Mouse (Mus musculus): ENCODE measurements around the gene Synj1. TPM values are rescaled to one million over a fixed set of nuclear protein-coding genes. Genes with fewer than 3 reads are reported as not detected.
A peak's percentile ranks its signal among the peaks of the same experiment; 100 is the strongest.

Gene Synj1
- polyA plus RNA-seq, 1 experiment from 2014 or later: 14.8 TPM

GRCm38 (mm10) chr16:91030751-91031150 is 19.6 kb upstream of the Synj1 start:
- H3K4me2 ChIP-seq (replicated peaks): no peak overlapping the region
- WGBS: 89% methylated on average over 4 of the region's 4 CpGs
- H3K4me1 ChIP-seq (replicated peaks): no peaks in the 10 kb centered on the region
- peaks cover 46% of the 10 kb centered on the region for H3K36me3 ChIP-seq
- no peaks in the 10 kb centered on the region for H3K9me3 ChIP-seq
- H3K4me3 ChIP-seq (replicated peaks): no peak overlapping the region
- H3K27ac ChIP-seq: no peak overlapping the region
- H3K27me3 ChIP-seq (replicated peaks): no peaks in the 10 kb centered on the region
- no peak overlapping the region for H3K9ac ChIP-seq
- ATAC-seq: no peak

- no peak overlapping the region for H3K4me3 ChIP-seq (replicated peaks)
- H3K9me3 ChIP-seq: no peaks in the 10 kb centered on the region
- H3K4me2 ChIP-seq (replicated peaks): no peak overlapping the region
- H3K36me3 ChIP-seq: peaks cover 49% of the 10 kb centered on the region
- WGBS: 95% methylated on average over 2 of the region's 2 CpGs
- no peaks in the 10 kb centered on the region for H3K27me3 ChIP-seq (replicated peaks)
- H3K27ac ChIP-seq: no peak overlapping the region
- no peak for ATAC-seq
- no peak overlapping the region for H3K9ac ChIP-seq
- no peaks in the 10 kb centered on the region for H3K4me1 ChIP-seq (replicated peaks)
These were observed 18.8 kb upstream of the Synj1 start for GRCm38 (mm10) chr16:91029901-91030300.

- no peak overlapping the region for H3K4me2 ChIP-seq (replicated peaks)
- no peak for ATAC-seq
- no peak overlapping the region for H3K4me3 ChIP-seq (replicated peaks)
- no peak overlapping the region for H3K27ac ChIP-seq
- 93% methylated on average over 8 of the region's 8 CpGs for WGBS
- no peaks in the 10 kb centered on the region for H3K27me3 ChIP-seq (replicated peaks)
- H3K36me3 ChIP-seq: peaks cover 51% of the 10 kb centered on the region
- H3K4me1 ChIP-seq (replicated peaks): no peaks in the 10 kb centered on the region
- H3K9me3 ChIP-seq: no peaks in the 10 kb centered on the region
- no peak overlapping the region for H3K9ac ChIP-seq
These were observed 18.1 kb upstream of the Synj1 start for GRCm38 (mm10) chr16:91029161-91029743.

GRCm38 (mm10) chr16:91026290-91026689 is 15.2 kb upstream of the Synj1 start:
- Histone ChIP-seq H3K36me3 (peaks cover 49% of the 10 kb centered on the region), H3K4me1 (replicated peaks) (no peaks in the 10 kb centered on the region), H3K9ac (no peak overlapping the region), H3K9me3 (no peaks in the 10 kb centered on the region), H3K4me2 (replicated peaks) (no peak overlapping the region), H3K27ac (no peak overlapping the region), H3K4me3 (replicated peaks) (no peak overlapping the region), H3K27me3 (replicated peaks) (no peaks in the 10 kb centered on the region)
- no peak for ATAC-seq
- WGBS: 93% methylated on average over 4 of the region's 4 CpGs

GRCm38 (mm10) chr16:91023384-91023783 is 12.3 kb upstream of the Synj1 start:
- H3K27ac ChIP-seq: no peak overlapping the region
- H3K4me2 ChIP-seq (replicated peaks): no peak overlapping the region
- no peaks in the 10 kb centered on the region for H3K27me3 ChIP-seq (replicated peaks)
- no peak for ATAC-seq
- no peak overlapping the region for H3K9ac ChIP-seq
- no peaks in the 10 kb centered on the region for H3K4me1 ChIP-seq (replicated peaks)
- WGBS: 88% methylated on average over 1 of the region's 1 CpGs
- H3K4me3 ChIP-seq (replicated peaks): no peak overlapping the region
- H3K9me3 ChIP-seq: no peaks in the 10 kb centered on the region
- peaks cover 66% of the 10 kb centered on the region for H3K36me3 ChIP-seq

GRCm38 (mm10) chr16:91020842-91021483 is 9.9 kb upstream of the Synj1 start:
- WGBS: 89% methylated on average over 10 of the region's 10 CpGs
- Histone ChIP-seq H3K4me3 (replicated peaks) (no peak overlapping the region), H3K36me3 (peaks cover 49% of the 10 kb centered on the region), H3K27me3 (replicated peaks) (no peaks in the 10 kb centered on the region), H3K4me1 (replicated peaks) (no peaks in the 10 kb centered on the region), H3K4me2 (replicated peaks) (no peak overlapping the region), H3K9me3 (no peaks in the 10 kb centered on the region), H3K27ac (no peak overlapping the region), H3K9ac (no peak overlapping the region)
- ATAC-seq: no peak

GRCm38 (mm10) chr16:91019476-91019875 is 8.4 kb upstream of the Synj1 start:
- H3K36me3 ChIP-seq: peaks cover 35% of the 10 kb centered on the region
- H3K9ac ChIP-seq: no peak overlapping the region
- no peak overlapping the region for H3K27ac ChIP-seq
- no peaks in the 10 kb centered on the region for H3K9me3 ChIP-seq
- ATAC-seq: no peak
- no peaks in the 10 kb centered on the region for H3K27me3 ChIP-seq (replicated peaks)
- no peaks in the 10 kb centered on the region for H3K4me1 ChIP-seq (replicated peaks)
- no peak overlapping the region for H3K4me2 ChIP-seq (replicated peaks)
- no peak overlapping the region for H3K4me3 ChIP-seq (replicated peaks)
- WGBS: 97% methylated on average over 4 of the region's 4 CpGs

- no peak for ATAC-seq
- H3K36me3 ChIP-seq: peaks cover 17% of the 10 kb centered on the region
- H3K9ac ChIP-seq: no peak overlapping the region
- H3K4me3 ChIP-seq (replicated peaks): no peak overlapping the region
- no peaks in the 10 kb centered on the region for H3K9me3 ChIP-seq
- WGBS: 91% methylated on average over 4 of the region's 4 CpGs
- H3K27me3 ChIP-seq (replicated peaks): no peaks in the 10 kb centered on the region
- H3K4me2 ChIP-seq (replicated peaks): no peak overlapping the region
- H3K27ac ChIP-seq: no peak overlapping the region
- H3K4me1 ChIP-seq (replicated peaks): 0 out of 2 replicates have a peak, but pooled peaks cover 6% of the 10 kb centered on the region
These were observed 4.7 kb upstream of the Synj1 start for GRCm38 (mm10) chr16:91015761-91016160.

- H3K36me3 ChIP-seq: peaks cover 2% of the 10 kb centered on the region
- no peak for ATAC-seq
- peak overlapping the region; percentile 95 for H3K27ac ChIP-seq
- whole genome bisulfite sequencing: 28% methylated on average over 3 of the region's 3 CpGs
- H3K4me2 ChIP-seq (replicated peaks): peak overlapping the region; percentile 68
- H3K4me1 ChIP-seq (replicated peaks): 0 out of 2 replicates have a peak, but pooled peaks cover 11% of the 10 kb centered on the region
- H3K27me3 ChIP-seq (replicated peaks): no peaks in the 10 kb centered on the region
- peak overlapping the region; percentile 76; the same call in 1 of the 2 replicates for H3K9ac ChIP-seq
- H3K9me3 ChIP-seq: no peaks in the 10 kb centered on the region
- peak overlapping the region; percentile 82 for H3K4me3 ChIP-seq (replicated peaks)
These were observed 739 bp upstream of the Synj1 start for GRCm38 (mm10) chr16:91011847-91012246.

GRCm38 (mm10) chr16:91010581-91011020 is 507 bp downstream of the Synj1 start:
- H3K9ac ChIP-seq: peak overlapping the region; percentile 76
- H3K36me3 ChIP-seq: peaks cover 2% of the 10 kb centered on the region
- peak overlapping the region; percentile 82 for H3K4me3 ChIP-seq (replicated peaks)
- H3K4me1 ChIP-seq (replicated peaks): 0 out of 2 replicates have a peak, but pooled peaks cover 11% of the 10 kb centered on the region
- no peaks in the 10 kb centered on the region for H3K27me3 ChIP-seq (replicated peaks)
- ATAC-seq: peak; percentile 66
- H3K4me2 ChIP-seq (replicated peaks): peak overlapping the region; percentile 68
- WGBS: under 1% methylated on average over 42 of the region's 42 CpGs
- peak overlapping the region; percentile 79 for H3K27ac ChIP-seq
- H3K9me3 ChIP-seq: no peaks in the 10 kb centered on the region

- Histone ChIP-seq H3K36me3 (peaks cover 2% of the 10 kb centered on the region; the same call in 1 of the 2 replicates), H3K4me1 (replicated peaks) (0 out of 2 replicates have a peak, but pooled peaks cover 11% of the 10 kb centered on the region), H3K27me3 (replicated peaks) (no peaks in the 10 kb centered on the region), H3K27ac (0 out of 2 replicates have a peak overlapping the region, but pooled peaks have one; percentile 79), H3K4me3 (replicated peaks) (peak overlapping the region; percentile 82), H3K4me2 (replicated peaks) (peak overlapping the region; percentile 68), H3K9me3 (no peaks in the 10 kb centered on the region), H3K9ac (peak overlapping the region; percentile 76)
- ATAC-seq: no peak
- WGBS: 2% methylated on average over 19 of the region's 19 CpGs
These were observed 1.1 kb downstream of the Synj1 start for GRCm38 (mm10) chr16:91009942-91010529.

- H3K4me1 ChIP-seq (replicated peaks): 0 out of 2 replicates have a peak, but pooled peaks cover 4% of the 10 kb centered on the region
- no peak overlapping the region for H3K9ac ChIP-seq
- no peak overlapping the region for H3K4me2 ChIP-seq (replicated peaks)
- H3K36me3 ChIP-seq: no peaks in the 10 kb centered on the region
- no peak overlapping the region for H3K27ac ChIP-seq
- peak; percentile 93 for ATAC-seq
- no peak overlapping the region for H3K4me3 ChIP-seq (replicated peaks)
- WGBS: 72% methylated on average over 4 of the region's 4 CpGs
- no peaks in the 10 kb centered on the region for H3K9me3 ChIP-seq
- no peaks in the 10 kb centered on the region for H3K27me3 ChIP-seq (replicated peaks)
These were observed 6.1 kb downstream of the Synj1 start for GRCm38 (mm10) chr16:91004915-91005538.
